Mouse (Mus musculus): ENCODE measurements around the gene Gm10197. TPM values are rescaled to one million over a fixed set of nuclear protein-coding genes. Genes with fewer than 3 reads are reported as not detected.

Gm10197 gene
- polyA plus RNA-seq, 1 experiment: not detected

GRCm38 (mm10) chr19:53370233-53370632 lies 1.3 kb downstream of the Gm10197 start:
- Histone ChIP-seq H3K79me3 (ENCODE audit: low read depth) (no peaks in the 10 kb centered on the region), H3K4me3 (ENCODE audit: insufficient read depth, poor library complexity, severe bottlenecking) (no peak overlapping the region), H3ac (ENCODE audit: control insufficient read depth, insufficient read length, low read depth) (no peak overlapping the region), H3K27me3 (ENCODE audit: control insufficient read depth, insufficient read depth, insufficient read length) (no peaks in the 10 kb centered on the region), H3K79me2 (ENCODE audit: control insufficient read depth, insufficient read depth) (no peaks in the 10 kb centered on the region), H3K36me3 (ENCODE audit: control insufficient read depth, insufficient read depth) (peaks cover 8% of the 10 kb centered on the region)
- no peak for TF ChIP-seq MYOG (IDR thresholded peaks at IDR 0.05; ENCODE audit: control insufficient read depth, extremely low read depth, insufficient read length)
- TF ChIP-seq MAX (IDR thresholded peaks at IDR 0.05): no peak
- no peak for TF ChIP-seq FOSL1 (IDR thresholded peaks at IDR 0.05; ENCODE audit: insufficient read depth, low read length, poor library complexity, severe bottlenecking)
- no peak for TF ChIP-seq CTCF (IDR thresholded peaks at IDR 0.05; ENCODE audit: control insufficient read depth, insufficient read depth, insufficient read length)
- no peak for TF ChIP-seq USF1 (IDR thresholded peaks at IDR 0.05; ENCODE audit: low read depth)
- TF ChIP-seq MYOD1 (IDR thresholded peaks at IDR 0.05; ENCODE audit: control insufficient read depth, insufficient read length, low read depth): no peak
- no peak for TF ChIP-seq CEBPB (IDR thresholded peaks at IDR 0.05; ENCODE audit: low read depth)

GRCm38 (mm10) chr19:53369469-53370043 lies 2.0 kb downstream of the Gm10197 start:
- Histone ChIP-seq H3K79me2 (ENCODE audit: control insufficient read depth, insufficient read depth) (no peaks in the 10 kb centered on the region), H3ac (ENCODE audit: control insufficient read depth, insufficient read length, low read depth) (no peak overlapping the region), H3K79me3 (ENCODE audit: low read depth) (no peaks in the 10 kb centered on the region), H3K4me3 (ENCODE audit: insufficient read depth, poor library complexity, severe bottlenecking) (no peak overlapping the region), H3K36me3 (ENCODE audit: control insufficient read depth, insufficient read depth) (peaks cover 8% of the 10 kb centered on the region), H3K27me3 (ENCODE audit: control insufficient read depth, insufficient read depth, insufficient read length) (no peaks in the 10 kb centered on the region)
- TF ChIP-seq FOSL1 (IDR thresholded peaks at IDR 0.05; ENCODE audit: insufficient read depth, low read length, poor library complexity, severe bottlenecking) (no peak), USF1 (IDR thresholded peaks at IDR 0.05; ENCODE audit: low read depth) (no peak), CEBPB (IDR thresholded peaks at IDR 0.05; ENCODE audit: low read depth) (no peak), MYOD1 (IDR thresholded peaks at IDR 0.05; ENCODE audit: control insufficient read depth, insufficient read length, low read depth) (no peak), MYOG (IDR thresholded peaks at IDR 0.05; ENCODE audit: control insufficient read depth, extremely low read depth, insufficient read length) (no peak), MAX (IDR thresholded peaks at IDR 0.05) (no peak), CTCF (IDR thresholded peaks at IDR 0.05; ENCODE audit: control insufficient read depth, insufficient read depth, insufficient read length) (peak; percentile 49)

DNA sequence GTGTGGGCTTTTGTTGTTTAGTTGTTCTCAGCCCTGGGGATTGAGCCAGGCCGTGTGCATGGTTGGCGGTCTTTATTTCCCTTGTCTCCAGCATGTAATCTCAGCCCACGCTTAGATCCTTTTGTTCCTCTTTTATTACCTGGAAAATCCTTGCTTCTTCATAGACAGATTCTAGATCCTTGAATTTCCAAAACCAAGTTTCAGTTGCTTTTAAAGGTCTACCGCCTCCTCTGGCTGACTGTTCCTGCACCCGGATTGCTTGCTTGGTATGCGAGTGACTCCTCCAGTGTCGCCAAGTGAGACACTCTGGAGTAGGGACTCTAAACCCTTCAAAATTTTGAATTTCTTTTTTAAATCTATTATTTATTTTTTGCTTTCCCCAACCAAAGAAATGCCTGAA lies 4.7 kb downstream of the Gm10197 start:
- H3K4me3 ChIP-seq (ENCODE audit: insufficient read depth, poor library complexity, severe bottlenecking): no peak overlapping the region
- no peaks in the 10 kb centered on the region for H3K27me3 ChIP-seq (ENCODE audit: control insufficient read depth, insufficient read depth, insufficient read length)
- TF ChIP-seq MYOD1 (IDR thresholded peaks at IDR 0.05; ENCODE audit: control insufficient read depth, insufficient read length, low read depth) (no peak), CEBPB (IDR thresholded peaks at IDR 0.05; ENCODE audit: low read depth) (no peak), CTCF (IDR thresholded peaks at IDR 0.05; ENCODE audit: control insufficient read depth, insufficient read depth, insufficient read length) (no peak), MYOG (IDR thresholded peaks at IDR 0.05; ENCODE audit: control insufficient read depth, extremely low read depth, insufficient read length) (no peak), USF1 (IDR thresholded peaks at IDR 0.05; ENCODE audit: low read depth) (no peak), MAX (IDR thresholded peaks at IDR 0.05) (no peak), FOSL1 (IDR thresholded peaks at IDR 0.05; ENCODE audit: insufficient read depth, low read length, poor library complexity, severe bottlenecking) (no peak)
- H3K79me2 ChIP-seq (ENCODE audit: control insufficient read depth, insufficient read depth): no peaks in the 10 kb centered on the region
- no peaks in the 10 kb centered on the region for H3K79me3 ChIP-seq (ENCODE audit: low read depth)
- no peak overlapping the region for H3ac ChIP-seq (ENCODE audit: control insufficient read depth, insufficient read length, low read depth)
- no peaks in the 10 kb centered on the region for H3K36me3 ChIP-seq (ENCODE audit: control insufficient read depth, insufficient read depth)

DNA sequence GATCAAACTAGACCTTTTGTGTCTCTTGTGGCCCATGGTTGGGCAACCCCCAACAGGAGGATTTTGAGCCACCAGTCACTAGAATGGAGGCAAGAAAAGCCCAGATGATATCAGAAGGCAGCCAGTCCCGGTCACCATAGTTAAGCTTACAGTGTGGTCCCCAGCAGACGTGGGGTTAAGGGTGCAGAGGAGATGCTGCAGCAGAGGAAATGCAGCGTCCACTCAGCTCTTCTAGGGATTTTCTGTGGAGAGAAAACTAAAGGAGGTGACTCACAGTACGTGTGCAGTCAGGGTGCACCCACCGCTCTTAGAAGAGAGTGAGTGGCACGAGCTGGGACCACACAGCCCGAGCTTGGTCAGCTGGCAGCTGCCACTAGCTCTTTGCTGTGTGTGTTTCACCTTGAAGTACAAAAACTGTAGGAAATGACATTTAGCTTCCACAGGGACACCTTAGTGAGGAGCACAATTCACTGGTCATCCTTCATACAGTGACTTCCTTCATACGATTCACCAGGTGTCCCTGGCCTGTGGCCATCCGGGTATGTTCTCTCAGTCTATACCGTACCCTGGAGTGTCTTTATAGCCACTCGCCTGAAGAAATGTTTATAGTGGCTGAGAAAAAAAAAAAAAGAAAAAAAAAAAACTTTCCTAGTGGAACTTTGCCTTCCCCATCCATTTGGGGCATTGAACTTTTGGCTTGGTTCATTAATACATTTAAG lies 5.3 kb downstream of the Gm10197 start:
- Histone ChIP-seq H3K4me3 (ENCODE audit: insufficient read depth, poor library complexity, severe bottlenecking) (no peak overlapping the region), H3K36me3 (ENCODE audit: control insufficient read depth, insufficient read depth) (no peaks in the 10 kb centered on the region), H3K27me3 (ENCODE audit: control insufficient read depth, insufficient read depth, insufficient read length) (no peaks in the 10 kb centered on the region), H3K79me3 (ENCODE audit: low read depth) (no peaks in the 10 kb centered on the region), H3K79me2 (ENCODE audit: control insufficient read depth, insufficient read depth) (no peaks in the 10 kb centered on the region), H3ac (ENCODE audit: control insufficient read depth, insufficient read length, low read depth) (no peak overlapping the region)
- TF ChIP-seq MAX (IDR thresholded peaks at IDR 0.05) (no peak), MYOD1 (IDR thresholded peaks at IDR 0.05; ENCODE audit: control insufficient read depth, insufficient read length, low read depth) (no peak), FOSL1 (IDR thresholded peaks at IDR 0.05; ENCODE audit: insufficient read depth, low read length, poor library complexity, severe bottlenecking) (no peak), CEBPB (IDR thresholded peaks at IDR 0.05; ENCODE audit: low read depth) (no peak), CTCF (IDR thresholded peaks at IDR 0.05; ENCODE audit: control insufficient read depth, insufficient read depth, insufficient read length) (no peak), MYOG (IDR thresholded peaks at IDR 0.05; ENCODE audit: control insufficient read depth, extremely low read depth, insufficient read length) (no peak), USF1 (IDR thresholded peaks at IDR 0.05; ENCODE audit: low read depth) (no peak)

DNA sequence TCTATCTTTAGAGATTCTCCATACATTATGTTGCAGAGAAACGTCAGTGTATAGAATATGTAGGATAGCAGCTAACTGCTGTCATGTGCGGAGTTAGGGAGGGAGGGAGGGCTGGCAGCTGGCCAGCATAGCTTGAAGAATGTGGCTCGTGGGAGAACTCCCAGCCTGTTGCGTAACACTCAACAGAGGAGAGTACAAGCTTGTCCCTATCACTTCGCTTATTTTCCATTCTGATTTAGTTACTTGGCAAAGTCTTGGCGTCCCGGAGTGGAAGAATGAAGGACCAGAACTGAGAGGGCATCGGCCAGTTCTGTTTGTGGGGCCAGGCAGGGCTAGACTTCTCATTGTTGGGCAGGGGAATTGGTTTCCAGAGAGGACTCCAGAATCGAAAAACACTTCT lies 6.6 kb downstream of the Gm10197 start:
- no peaks in the 10 kb centered on the region for H3K79me2 ChIP-seq (ENCODE audit: control insufficient read depth, insufficient read depth)
- TF ChIP-seq CTCF (IDR thresholded peaks at IDR 0.05; ENCODE audit: control insufficient read depth, insufficient read depth, insufficient read length): no peak
- TF ChIP-seq CEBPB (IDR thresholded peaks at IDR 0.05; ENCODE audit: low read depth): peak; percentile 90
- no peaks in the 10 kb centered on the region for H3K27me3 ChIP-seq (ENCODE audit: control insufficient read depth, insufficient read depth, insufficient read length)
- no peaks in the 10 kb centered on the region for H3K36me3 ChIP-seq (ENCODE audit: control insufficient read depth, insufficient read depth)
- no peak overlapping the region for H3K4me3 ChIP-seq (ENCODE audit: insufficient read depth, poor library complexity, severe bottlenecking)
- no peaks in the 10 kb centered on the region for H3K79me3 ChIP-seq (ENCODE audit: low read depth)
- no peak overlapping the region for H3ac ChIP-seq (ENCODE audit: control insufficient read depth, insufficient read length, low read depth)

All from C2C12 (cell line).